Mouse (Mus musculus): Measurements from ENCODE around the gene Retn.
A peak's percentile ranks its signal among the peaks of the same experiment; 100 is the strongest.

Gene Retn

DNA sequence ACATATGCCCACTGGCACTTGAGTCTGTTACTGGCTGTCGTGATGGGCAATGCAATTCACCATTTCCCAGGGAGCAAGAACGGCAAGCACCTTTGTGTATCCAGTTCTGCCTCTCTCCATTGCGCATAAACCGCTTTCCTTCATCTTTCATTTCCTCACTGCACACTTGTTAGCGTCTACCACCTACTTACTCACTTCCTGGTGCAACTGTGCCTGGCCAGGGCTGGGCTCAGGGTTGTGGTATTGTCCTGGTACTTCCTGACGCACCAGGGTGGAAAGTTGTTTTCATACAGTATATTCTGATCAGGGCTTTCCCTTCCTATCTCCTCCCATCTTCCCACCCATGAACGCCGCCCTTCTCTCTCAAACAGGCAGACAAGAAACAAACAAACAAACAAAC lies 5.3 kb downstream of the Retn start:
- DNase-seq (ENCODE audit: low read depth, low spot score): no peak

DNA sequence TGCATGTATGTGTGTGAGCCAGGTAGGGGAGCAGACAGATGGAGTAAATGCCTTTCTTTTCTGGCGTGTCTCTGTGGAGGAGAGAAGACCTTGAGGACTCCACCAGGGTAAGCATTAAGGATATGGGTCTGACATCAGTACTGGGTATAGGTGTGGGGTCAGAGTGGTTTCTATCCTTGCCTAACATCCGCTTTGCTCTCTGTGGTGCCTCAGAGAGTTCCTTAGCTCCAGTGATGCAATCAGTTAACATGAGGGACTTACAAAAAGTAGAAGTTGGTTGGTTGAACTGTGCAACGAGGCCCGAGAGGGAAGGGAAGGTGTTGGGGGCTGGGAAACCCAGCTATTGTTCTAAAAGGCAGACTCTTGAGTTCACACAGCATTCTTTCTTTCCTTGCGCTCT lies 8.8 kb downstream of the Retn start:
- no peak for DNase-seq (ENCODE audit: low read depth, low spot score)

DNA sequence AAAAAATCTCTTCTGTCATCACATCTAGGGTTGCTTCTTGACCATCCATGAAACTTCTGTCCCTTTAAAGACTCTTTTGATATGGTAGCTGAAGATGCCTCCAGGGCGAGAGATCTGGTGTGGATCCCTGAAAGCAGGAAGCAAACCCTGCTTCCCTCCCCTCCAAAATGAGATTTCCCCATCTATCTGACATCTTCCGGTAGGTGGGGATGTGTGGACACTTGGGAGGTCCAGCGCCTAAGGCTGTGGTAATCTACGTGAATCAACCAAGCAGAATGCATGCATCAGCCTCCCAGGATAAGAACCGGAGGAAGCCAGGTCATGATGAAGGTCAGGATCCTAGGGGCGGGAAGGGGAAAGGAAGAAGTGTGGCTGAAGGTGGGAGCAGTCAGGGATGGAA lies 9.9 kb downstream of the Retn start, which contains the start of gene Mcemp1:
TSS of gene Mcemp1 (plus strand) at position 248 of the 400 bp plus-strand sequence.
- DNase-seq (ENCODE audit: low read depth, low spot score): no peak

DNA sequence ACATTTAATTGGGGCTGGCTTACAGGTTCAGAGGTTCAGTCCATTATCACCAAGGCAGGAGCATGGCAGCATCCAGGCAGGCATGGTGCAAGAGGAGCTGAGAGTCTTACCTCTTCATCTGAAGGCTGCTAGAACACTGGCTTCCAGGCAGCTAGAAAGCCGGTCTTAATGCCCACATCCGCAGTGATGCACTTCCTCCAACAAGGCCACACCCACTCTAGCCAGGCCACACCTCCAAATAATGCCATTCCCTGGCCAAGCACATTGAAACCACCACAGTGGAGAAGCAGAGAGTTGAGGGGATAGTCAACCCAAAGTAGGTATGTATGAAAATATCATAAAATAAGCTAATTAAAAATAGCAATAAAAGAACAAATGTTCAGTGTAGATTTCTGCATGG lies 14.8 kb downstream of the Retn start:
- DNase-seq (ENCODE audit: low read depth, low spot score): no peak

DNA sequence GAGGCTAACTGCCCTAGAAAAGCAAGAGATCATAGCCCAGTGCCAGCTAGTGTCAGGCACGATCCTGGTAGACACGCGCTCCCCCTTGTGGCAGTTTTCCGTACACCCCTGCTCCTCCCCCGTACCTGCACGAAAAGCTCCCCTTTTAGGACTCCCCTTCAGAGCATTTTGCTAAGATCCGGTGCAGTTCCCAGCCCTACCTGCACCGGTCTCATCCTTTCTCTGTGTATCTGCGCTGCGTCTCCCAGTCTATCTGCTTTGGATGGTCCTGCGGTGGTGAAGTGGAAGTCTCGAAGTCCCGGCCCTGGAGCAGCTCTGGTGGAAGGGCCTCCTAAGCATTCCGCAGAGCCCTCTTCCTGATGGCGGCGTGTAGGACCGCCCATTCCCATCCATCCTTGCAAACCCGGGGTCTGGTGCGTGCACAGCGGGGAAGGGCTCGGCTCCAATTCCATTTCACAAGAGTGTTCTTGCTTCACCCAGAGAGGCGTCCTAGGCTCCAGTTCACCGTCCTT lies 16.5 kb downstream of the Retn start, which contains the start of gene Fcor:
TSS of gene Fcor (minus strand) at position 383 of the 512 bp plus-strand sequence.
- peak; percentile 90 for DNase-seq (ENCODE audit: low read depth, low spot score)

DNA sequence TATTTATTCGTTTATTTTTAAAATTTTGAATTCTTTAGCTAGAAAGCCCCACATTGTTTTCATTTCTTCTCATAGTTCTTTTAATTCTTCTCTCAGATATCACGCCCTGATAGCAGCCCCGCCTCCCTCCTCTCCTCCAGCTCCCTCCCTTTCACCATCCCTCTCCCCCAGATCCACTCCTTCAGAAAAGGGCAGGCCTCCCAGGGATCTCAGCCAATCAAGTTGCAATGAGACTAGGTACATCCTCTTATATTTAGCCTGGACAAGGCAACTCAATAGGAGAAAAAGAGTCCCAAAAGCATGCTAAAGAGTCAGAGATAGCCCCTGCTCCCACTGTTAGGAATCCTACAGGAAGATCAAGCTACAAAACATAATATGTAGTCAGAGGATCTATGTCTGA lies 19.1 kb downstream of the Retn start:
- peak; percentile 43 for DNase-seq (ENCODE audit: low read depth, low spot score)

DNA sequence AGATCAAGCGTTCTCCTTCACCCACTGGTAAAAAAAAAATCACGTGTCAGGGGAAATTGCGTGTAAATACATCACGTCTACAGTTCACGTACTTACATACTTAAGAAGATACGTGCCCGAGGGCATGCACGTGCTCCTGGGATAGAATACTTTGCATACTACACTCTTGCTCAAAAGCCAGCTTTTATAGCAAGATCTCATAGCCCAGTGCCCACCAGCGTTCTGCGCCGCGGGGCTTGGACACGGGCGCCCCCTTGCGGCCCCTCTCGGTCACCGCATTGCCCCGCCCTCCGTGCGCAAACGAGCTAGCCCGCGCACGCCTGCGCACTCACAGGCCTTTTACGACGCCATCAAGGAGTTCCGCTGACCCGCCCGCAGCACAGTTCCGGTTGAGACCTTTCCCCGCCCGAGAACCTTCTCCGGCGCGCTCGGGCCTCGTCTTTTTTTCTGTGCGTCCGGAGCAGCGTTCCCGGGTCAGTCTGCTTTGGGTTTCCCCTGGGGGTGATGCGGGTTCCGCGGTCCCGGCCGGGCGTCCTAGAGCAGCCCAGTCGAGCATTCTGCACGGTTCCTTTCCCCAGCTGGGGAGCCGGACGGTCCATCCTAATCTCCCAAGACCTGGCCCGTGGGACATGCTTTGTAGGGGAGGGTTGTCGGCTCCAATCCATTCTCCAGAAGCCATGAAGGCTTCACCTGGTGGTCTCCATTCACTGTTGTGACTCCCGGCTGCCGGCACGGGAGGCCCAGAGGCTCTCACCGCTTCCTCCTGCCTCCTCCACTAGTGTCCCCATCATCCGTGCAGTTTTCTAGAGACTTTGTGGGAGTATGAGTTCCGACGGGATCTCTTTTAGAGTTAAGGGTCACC lies 20.8 kb downstream of the Retn start, which contains the start of gene Trappc5:
TSS of gene Trappc5 (plus strand) at position 169 of the 862 bp plus-strand sequence.
- DNase-seq (ENCODE audit: low read depth, low spot score): peak; percentile 95

DNA sequence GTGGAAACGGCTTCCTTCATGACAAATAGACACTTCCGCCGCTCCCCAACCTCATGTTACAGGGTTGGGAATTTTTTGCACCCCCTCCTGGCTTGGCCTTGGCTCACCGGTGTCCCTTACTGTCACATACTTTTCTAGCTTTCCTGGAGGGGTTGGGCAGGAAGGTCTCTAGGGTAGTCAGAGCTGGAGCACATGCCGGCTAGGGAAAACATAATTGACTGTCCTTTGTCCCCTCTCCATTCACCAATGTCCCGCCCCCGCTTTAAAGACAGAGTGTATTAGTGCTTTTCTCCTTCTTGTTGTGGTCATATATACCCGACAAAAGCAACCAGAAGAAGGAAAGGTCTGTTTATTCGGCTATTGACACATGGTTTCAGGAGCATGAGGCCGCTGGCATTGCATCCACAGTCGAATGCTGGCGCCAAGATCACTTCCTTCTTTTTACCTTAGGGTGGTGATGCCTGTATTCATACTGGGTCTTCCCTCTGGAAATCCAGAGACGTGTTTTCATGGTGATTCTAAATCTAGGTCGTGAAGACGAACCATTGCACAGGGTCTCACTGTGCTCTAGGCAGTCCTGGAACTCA lies 21.5 kb downstream of the Retn start:
- DNase-seq (ENCODE audit: low read depth, low spot score): peak; percentile 37

DNA sequence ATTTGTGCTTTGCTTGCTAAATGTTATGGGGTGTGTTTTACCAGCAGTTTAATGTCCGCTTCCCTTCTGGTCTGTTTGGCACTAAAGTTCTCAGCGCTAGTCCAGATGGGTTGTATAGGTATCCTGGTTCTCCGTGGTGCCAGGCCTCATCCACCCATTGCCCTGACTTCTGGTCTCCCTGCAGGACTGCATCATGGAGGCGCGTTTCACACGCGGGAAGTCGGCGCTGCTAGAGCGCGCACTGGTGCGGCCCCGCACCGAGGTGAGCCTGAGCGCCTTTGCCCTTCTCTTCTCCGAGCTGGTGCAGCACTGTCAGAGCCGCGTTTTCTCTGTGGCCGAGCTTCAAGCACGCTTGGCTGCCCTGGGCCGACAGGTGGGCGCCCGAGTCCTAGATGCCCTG lies 23.3 kb downstream of the Retn start:
- DNase-seq (ENCODE audit: low read depth, low spot score): no peak

DNA sequence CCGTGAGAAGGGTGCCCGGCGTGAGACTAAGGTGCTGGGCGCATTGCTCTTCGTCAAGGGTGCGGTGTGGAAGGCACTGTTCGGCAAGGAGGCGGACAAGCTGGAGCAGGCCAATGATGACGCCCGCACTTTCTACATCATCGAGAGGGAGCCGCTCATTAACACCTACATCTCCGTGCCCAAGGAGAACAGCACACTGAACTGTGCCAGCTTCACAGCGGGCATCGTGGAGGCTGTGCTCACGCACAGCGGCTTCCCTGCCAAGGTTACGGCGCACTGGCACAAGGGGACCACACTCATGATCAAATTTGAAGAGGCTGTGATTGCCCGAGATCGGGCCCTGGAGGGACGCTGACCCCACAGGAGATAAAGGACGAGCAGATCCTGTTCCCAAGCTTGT lies 23.7 kb downstream of the Retn start:
- DNase-seq (ENCODE audit: low read depth, low spot score): no peak

DNA sequence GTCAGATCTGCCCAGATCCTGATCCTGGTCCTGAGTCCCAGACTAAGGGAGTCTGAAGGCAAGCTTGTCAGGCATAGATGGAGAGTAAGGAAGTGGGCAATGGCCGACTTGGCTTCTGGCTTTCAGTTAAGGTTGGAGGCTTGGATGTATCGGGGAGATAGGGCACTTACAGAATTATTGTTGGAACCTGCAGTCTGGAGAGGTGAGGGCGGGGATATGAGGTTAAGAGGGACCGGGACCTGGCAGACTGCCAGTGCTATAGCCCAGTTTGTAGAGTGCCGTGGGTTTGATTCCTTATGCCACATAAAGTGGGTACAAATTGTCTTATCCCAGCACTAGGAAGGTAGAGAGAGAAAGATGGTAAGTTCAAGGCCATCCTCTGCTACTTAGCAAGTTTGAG lies 24.1 kb downstream of the Retn start:
- no peak for DNase-seq (ENCODE audit: low read depth, low spot score)

DNA sequence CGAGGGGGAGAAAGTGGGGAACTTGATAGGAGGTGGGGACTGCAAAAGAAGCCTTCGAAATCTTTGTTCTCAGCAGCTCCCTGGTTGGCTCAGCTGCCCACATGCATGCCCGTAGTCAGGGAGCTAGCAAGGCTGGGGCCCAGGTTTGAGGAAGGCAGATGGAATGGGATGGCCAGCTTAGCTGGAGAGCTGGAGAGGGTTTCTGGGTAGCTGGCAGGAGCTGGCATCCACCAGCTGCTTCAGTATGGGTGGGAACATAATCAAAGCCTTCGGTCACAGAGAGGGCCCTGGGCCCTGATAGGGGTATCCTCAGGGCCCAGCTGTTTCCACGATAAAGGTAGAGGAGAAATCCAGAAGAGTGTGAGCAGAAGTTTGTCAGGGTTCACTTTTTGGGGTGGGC lies 26.9 kb downstream of the Retn start:
- DNase-seq (ENCODE audit: low read depth, low spot score): no peak

DNA sequence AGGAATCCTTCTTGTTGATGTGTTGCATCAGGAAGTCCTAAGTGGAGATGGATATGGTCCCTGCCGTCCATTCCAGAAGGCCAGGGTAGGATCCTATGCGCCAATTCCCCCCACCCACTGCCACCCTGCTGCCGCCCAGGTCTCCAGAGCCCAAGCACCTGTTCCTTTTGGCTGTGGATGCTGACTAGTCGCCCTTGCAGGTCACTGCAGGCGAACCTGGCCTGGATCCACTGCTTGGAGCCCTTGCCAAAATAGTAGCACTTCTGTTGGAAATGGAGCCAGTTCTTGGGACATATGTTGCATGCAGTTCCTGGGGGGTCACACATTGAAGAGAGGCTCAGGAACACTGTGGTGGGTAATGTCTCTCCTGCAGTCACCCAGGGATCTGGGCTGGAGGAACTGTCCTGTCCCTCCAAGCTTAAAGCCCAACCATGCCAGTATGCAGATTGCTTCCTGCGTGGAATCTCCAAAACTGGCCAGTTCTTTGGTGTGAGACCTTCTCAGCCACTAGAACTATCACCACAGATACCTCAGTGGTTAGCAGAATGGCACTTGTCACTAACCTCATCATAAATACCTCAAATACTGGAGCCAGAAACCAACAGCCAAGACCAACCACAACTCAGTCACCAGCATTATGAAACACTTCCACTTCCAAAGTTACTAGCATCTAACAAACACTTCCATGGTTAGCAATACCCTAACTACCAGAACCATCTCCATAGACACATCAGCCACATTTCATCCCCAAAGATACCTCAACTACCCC lies 28.0 kb downstream of the Retn start:
- no peak for DNase-seq (ENCODE audit: low read depth, low spot score)

DNA sequence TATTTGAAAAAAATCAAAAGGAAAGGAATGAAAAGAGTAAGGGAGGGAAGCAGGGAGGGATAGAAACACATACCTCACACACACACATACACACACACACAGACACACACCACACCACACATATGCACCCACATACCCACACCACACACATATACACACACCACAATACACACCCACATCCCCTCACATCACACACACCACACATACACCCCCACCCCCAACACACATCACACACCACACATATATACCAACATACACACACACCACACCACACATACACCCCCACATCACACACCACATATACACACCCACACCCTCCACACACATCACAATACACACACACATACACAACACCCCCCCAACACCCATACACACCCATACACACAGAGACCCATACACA lies 29.0 kb downstream of the Retn start:
- DNase-seq (ENCODE audit: low read depth, low spot score): no peak

DNA sequence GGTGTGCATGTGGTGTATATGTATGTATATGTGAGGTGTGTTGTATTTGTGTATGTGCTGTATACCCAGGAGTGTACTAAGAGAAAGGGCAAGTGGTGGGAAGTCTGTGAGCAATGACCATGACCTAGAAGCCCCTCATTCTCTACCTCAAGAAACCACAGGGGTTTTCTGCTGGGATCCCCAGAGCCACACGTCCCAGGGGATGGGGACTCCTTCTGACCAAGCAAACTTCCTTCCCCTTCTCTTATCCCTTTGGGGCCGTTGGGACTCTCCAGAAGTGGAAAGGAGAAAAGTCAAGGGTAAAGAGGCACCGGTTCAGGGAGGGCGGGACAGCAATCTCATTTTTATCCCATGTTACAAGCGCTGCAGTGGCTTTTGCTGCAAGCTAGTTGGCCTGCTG lies 29.9 kb downstream of the Retn start:
- DNase-seq (ENCODE audit: low read depth, low spot score): no peak

DNA sequence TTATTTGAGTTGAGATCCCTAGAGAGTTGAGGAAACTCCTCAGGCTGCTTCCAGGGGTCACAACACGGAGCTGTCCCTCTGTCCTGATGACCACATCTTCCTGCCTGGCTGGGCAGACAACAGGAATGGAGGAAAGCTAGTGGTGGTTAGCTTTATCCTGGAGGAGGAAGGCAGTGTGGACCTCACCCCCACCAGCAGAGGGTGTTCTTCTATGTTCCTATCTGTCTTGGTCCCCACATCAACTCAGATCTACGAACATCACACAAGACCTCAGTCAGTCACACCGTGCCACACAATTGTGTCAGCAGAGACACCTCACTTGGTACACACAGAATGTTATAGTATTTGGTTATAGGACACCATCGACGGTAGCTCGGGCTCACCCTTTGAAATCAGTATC lies 32.0 kb downstream of the Retn start:
- DNase-seq (ENCODE audit: low read depth, low spot score): no peak

DNA sequence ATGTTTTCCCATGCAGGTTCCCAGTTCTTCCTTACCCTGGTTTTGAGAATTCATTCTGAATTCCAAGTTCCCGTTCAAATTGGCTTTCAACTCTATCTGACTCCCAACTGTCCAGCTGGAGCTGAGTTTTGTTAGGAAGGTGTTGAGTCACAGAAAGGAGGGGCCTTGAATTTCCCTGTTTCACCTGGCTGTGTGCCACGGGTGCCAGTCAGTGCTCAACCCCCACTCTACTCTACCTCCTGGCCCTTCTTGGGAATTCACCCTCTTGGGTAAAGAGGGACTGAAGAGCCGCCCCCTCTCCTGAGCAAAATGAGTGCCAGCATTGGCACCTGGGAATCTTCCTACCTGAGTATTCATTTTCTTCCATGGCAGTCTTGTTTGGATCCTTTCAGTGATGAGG lies 35.2 kb downstream of the Retn start:
- peak; percentile 32 for DNase-seq (ENCODE audit: low read depth, low spot score)

DNA sequence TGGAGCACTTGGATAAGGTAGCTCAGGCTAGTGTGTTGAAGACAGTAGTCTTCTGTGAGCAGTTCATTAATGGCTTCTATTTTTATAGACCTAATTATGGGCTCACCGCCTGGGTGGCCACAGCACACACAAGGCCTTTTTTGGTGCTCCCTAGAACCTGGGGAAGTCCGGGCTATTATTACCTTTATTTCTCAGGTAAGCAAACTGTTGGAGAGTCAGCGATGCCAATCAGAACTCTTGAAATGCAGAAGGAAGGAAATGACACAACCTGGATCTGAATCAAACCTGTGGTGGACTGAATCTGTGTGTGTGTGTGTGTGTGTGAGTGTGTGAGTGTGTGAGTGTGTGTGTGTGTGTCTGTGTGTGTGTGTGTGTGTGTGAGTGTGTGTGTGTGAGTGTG lies 38.6 kb downstream of the Retn start, which contains the start of gene Fcer2a:
TSS of gene Fcer2a (minus strand) at position 55 of the 400 bp plus-strand sequence.
- no peak for DNase-seq (ENCODE audit: low read depth, low spot score)

DNA sequence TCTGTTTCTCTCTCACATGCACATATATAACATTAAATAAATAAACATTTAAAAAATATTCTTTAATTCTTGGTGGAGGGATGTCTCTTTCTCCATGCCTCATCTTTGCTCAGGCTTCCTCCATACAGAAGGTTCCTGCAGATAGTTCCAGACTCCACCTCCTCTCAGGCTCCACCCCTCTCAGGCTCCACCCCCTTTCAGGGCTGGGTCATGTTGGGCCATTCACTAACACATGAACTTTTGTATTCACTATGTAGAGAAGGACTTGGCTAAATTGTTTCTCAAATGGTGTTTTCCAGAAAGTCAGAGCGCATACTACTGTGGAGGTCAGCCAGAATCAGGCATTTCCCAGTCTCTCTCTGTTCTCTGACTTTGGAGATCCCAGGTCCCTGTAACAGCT lies 45.9 kb downstream of the Retn start:
- DNase-seq (ENCODE audit: low read depth, low spot score): no peak

DNA sequence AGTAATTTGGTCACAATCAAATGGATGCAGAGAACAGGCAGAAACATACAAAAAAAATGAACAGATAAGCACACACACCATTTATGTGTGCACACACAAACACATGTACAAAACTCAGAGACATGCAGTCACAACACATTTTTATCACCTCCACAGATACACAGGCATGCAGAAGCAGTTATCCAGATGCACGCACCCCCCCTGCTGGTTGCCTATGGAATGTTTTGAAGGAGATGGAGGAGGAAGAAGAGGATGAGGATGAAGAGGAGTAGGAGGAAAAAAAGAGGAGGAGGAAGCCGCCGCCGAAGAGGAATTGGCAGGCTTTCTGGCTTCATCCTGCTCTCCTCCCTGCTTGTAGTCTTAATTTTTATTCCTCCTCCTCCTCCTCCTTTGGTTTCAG lies 50.1 kb downstream of the Retn start:
- peak; percentile 28 for DNase-seq (ENCODE audit: low read depth, low spot score)

DNA sequence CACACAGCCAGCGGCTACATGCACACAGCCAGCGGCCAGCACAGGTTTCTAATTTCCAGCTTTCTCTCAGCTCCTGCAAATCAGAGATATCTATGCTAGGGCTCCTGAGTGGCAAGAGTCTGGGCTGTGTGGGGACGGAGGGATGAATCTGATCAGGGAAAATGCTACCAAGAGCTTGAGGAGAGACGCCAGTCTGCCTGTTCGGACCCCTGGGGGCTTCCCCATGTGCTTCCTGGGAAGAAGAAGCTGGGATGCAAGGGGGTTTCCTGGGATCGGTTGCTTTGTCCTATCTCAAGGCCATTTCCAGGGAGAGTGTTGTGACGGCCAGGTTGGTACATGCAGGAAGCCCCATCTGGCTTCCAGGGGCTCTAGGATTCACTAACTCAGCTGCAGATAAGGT lies 52.0 kb downstream of the Retn start:
- no peak for DNase-seq (ENCODE audit: low read depth, low spot score)

All from 3T3-L1 (cell line).